Mouse (Mus musculus) cerebellum, adult 11 months (tissue): ENCODE results near the gene Retreg3.

Experiments
- DNase-seq: peaks from one replicate; pipeline ENCODE4 v3.0.0; 2022

The Retreg3 gene

GRCm38 (mm10) chr11:101071810-101072428, 47.8 kb downstream of the Retreg3 start:
- no peak for DNase-seq

- DNase-seq = no peak
These were observed 48.7 kb downstream of the Retreg3 start for GRCm38 (mm10) chr11:101070987-101071386.

- DNase-seq = no peak
These were observed 49.5 kb downstream of the Retreg3 start for GRCm38 (mm10) chr11:101070189-101070527.

GRCm38 (mm10) chr11:101069391-101070188, 50.1 kb downstream of the Retreg3 start, which contains the start of gene Naglu:
Gene Naglu (plus strand): TSS chr11:101070012.
- peak; percentile 95 for DNase-seq

- peak; percentile 86 for DNase-seq
These were observed 52.9 kb downstream of the Retreg3 start for GRCm38 (mm10) chr11:101066549-101067412.

GRCm38 (mm10) chr11:101065002-101065401, 54.7 kb downstream of the Retreg3 start:
- DNase-seq = no peak

- no peak for DNase-seq
These were observed 55.2 kb downstream of the Retreg3 start for GRCm38 (mm10) chr11:101064462-101064861.

GRCm38 (mm10) chr11:101063676-101064327, 55.9 kb downstream of the Retreg3 start:
- peak; percentile 54 for DNase-seq

- DNase-seq = no peak
These were observed 56.6 kb downstream of the Retreg3 start for GRCm38 (mm10) chr11:101062971-101063675.

- DNase-seq = no peak
These were observed 57.4 kb downstream of the Retreg3 start for GRCm38 (mm10) chr11:101062165-101062884.

GRCm38 (mm10) chr11:101061049-101061448, 58.6 kb downstream of the Retreg3 start:
- DNase-seq = no peak

GRCm38 (mm10) chr11:101060126-101060525, 59.6 kb downstream of the Retreg3 start:
- DNase-seq = peak; percentile 40

- no peak for DNase-seq
These were observed 60.2 kb downstream of the Retreg3 start for GRCm38 (mm10) chr11:101059473-101059872.

GRCm38 (mm10) chr11:101058726-101059125, 61.0 kb downstream of the Retreg3 start:
- no peak for DNase-seq

GRCm38 (mm10) chr11:101057860-101058259, 61.8 kb downstream of the Retreg3 start:
- peak; percentile 87 for DNase-seq

GRCm38 (mm10) chr11:101056885-101057284, 62.8 kb downstream of the Retreg3 start:
- DNase-seq = no peak

- DNase-seq = no peak
These were observed 64.3 kb downstream of the Retreg3 start for GRCm38 (mm10) chr11:101055418-101055817.

- DNase-seq = no peak
These were observed 65.7 kb downstream of the Retreg3 start for GRCm38 (mm10) chr11:101053974-101054373.

- no peak for DNase-seq
These were observed 66.8 kb downstream of the Retreg3 start for GRCm38 (mm10) chr11:101052751-101053473.

GRCm38 (mm10) chr11:101051617-101052016, 68.1 kb downstream of the Retreg3 start:
- DNase-seq = no peak

GRCm38 (mm10) chr11:101051051-101051493, 68.6 kb downstream of the Retreg3 start:
- DNase-seq = no peak
